Mouse (Mus musculus) forebrain, embryonic 14.5 days (tissue): ENCODE data around the gene Trim7. TPM values are rescaled to one million over a fixed set of nuclear protein-coding genes. Genes with fewer than 3 reads are reported as not detected.
A peak's percentile ranks its signal among the peaks of the same experiment; 100 is the strongest.
"Not testable (repeated sequence)": the region's sequence is repeated elsewhere in the genome, so short reads cannot be mapped to it uniquely, and the experiment has no call there.

ENCODE experiments used
- ATAC-seq: fragments of 200-750 bp; cut with Nextera tagmentation; 2 replicates; pipeline ENCODE4 v1.8.0; 2017; ENCODE audit warnings: mild to moderate bottlenecking, moderate library complexity
- DNase-seq: peaks from one replicate; pipeline ENCODE4 v3.0.0-alpha.2; 2015; ENCODE audit warnings: low spot score
- H3K27ac ChIP-seq: fragments of 300-500 bp; sonication (generic); 2 replicates; pipeline ENCODE4 v1.5.1; 2014; ENCODE audit warnings: low read depth, mild to moderate bottlenecking, control low read depth, low read length, moderate library complexity
- H3K27me3 ChIP-seq: fragments of 300-500 bp; sonication (generic); replicated peaks from 2 replicates; pipeline ENCODE4 v1.6.1; 2014; ENCODE audit warnings: low read length, control low read depth, mixed read lengths; ENCODE audit not compliant: control insufficient read depth, insufficient read depth
- H3K36me3 ChIP-seq: fragments of 300-500 bp; sonication (generic); 2 replicates; pipeline ENCODE4 v1.6.1; 2014; ENCODE audit warnings: low read length, control low read depth; ENCODE audit not compliant: control insufficient read depth, insufficient read depth
- H3K4me1 ChIP-seq: fragments of 300-500 bp; sonication (generic); 2 replicates; pipeline ENCODE4 v1.6.1; 2014; ENCODE audit warnings: antibody characterized with exemption, low read length, control low read depth; ENCODE audit not compliant: control insufficient read depth, insufficient read depth
- H3K4me2 ChIP-seq: fragments of 300-500 bp; sonication (generic); 2 replicates; pipeline ENCODE4 v1.6.1; 2014; ENCODE audit warnings: mild to moderate bottlenecking, control low read depth, low read length
- H3K4me3 ChIP-seq: fragments of 300-500 bp; sonication (generic); 2 replicates; pipeline ENCODE4 v1.5.1; 2014; ENCODE audit warnings: low read depth, low read length, control low read depth
- H3K9ac ChIP-seq: fragments of 300-500 bp; sonication (generic); 2 replicates; pipeline ENCODE4 v1.6.1; 2014; ENCODE audit warnings: mild to moderate bottlenecking, low read length, control low read depth, moderate library complexity
- H3K9me3 ChIP-seq: fragments of 300-500 bp; sonication (generic); replicated peaks from 2 replicates; pipeline ENCODE4 v1.6.1; 2016; ENCODE audit warnings: low read length, control low read depth, mixed read lengths; ENCODE audit not compliant: control insufficient read depth
- WGBS: fragments of 180-500 bp; shearing (Covaris S2); extraction: QIAGEN DNeasy Blood & Tissue Kit; methylation state at CpG from one replicate; pipeline ENCODE4 v1.1.7; 2014; 5-methylcytosine and 5-hydroxymethylcytosine counted together
- polyA plus RNA-seq: library from polyadenylated mRNA; unstranded; fragments of >200 nt; fragmentation: Nextera tagmentation; extraction: Ambion mirVana; gene quantifications from 2 replicates; pipeline ENCODE4 v1.2.1, GENCODE M21; 2014

The Trim7 gene
- 0.61 and 1.3 TPM in 2 replicates for polyA plus RNA-seq

DNA sequence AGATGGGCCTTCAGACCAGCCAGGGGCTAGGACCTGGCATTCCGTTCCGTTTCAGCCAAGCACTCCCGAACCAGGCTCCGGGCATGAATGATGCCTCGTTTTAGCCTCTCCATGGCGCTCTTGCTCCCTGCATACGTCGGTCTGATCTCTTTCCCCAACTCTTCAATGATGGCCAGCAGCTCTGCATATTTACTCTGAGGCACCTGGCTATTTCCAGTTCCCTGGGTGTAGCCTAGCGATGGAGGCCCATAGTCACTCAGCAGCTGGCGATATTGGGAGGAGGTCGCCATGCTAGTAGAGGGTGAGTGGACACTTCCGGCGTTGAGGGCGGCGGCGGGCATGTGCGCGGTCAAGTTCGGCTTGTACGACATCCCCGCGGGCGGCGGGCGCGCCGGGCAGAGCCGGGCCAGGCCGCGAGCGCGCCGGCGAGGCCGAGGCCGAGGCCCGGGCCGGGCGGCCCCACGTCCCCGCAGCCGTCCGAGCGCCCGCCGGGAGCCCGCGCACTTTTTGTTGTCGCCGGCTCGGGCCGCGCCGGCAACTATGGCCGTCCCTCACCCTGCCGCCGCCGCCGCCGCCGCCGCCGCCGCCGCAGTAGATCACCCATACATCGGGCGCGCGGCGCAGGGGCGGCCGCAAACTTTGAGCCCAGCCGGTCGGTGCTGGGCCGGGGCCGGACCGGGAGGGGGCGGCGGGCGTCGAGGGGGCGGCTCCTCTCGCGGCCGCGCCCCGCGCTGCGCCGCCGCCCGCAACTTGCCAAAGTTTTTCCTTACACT lies at the start of gene Trim7, which contains the start of gene Gm12184:
Gene Trim7, plus strand, starts transcription at position 162 of the 773 bp plus-strand sequence.
Gene Gm12184, minus strand, starts transcription at position 677 of the 773 bp plus-strand sequence.
- under 1% methylated on average over 20 of the region's 92 CpGs for WGBS

DNA sequence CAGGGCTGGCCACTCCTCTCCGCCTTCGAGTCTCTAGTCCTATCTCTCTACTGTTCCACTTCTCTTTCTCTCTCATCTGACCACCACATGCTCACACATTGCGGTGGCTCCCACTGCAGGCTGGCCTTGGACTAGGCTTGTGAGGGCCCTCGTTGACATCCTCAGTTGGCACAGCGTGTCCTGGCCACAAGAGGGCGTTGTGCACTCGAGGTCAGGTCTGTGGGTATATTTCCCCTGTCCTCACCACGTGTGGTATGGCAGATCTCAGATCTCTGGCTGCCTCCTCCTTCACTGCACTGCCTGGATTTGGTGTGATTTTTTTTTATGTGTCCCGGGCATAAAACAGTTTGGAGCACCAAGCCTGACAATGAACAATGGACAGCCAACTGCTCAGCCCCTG lies 49.3 kb upstream of the Trim7 start:
- DNase-seq (no peak), ATAC-seq (no peak)
- Histone ChIP-seq H3K4me3 (no peak overlapping the region), H3K9me3 (no peaks in the 10 kb centered on the region), H3K9ac (no peak overlapping the region), H3K27ac (no peak overlapping the region), H3K27me3 (no peaks in the 10 kb centered on the region), H3K4me2 (no peak overlapping the region), H3K36me3 (no peaks in the 10 kb centered on the region), H3K4me1 (no peaks in the 10 kb centered on the region)
- 47% methylated on average over 9 of the region's 9 CpGs for WGBS

More for the DNA sequence above, at the start of gene Trim7, which contains the start of gene Gm12184:
- H3K4me3 ChIP-seq, result peak within 1 kb of the TSS; percentile 36
- H3K9me3 ChIP-seq, H3K36me3 ChIP-seq, H3K4me1 ChIP-seq, DNase-seq, H3K27me3 ChIP-seq: not testable (repeated sequence)
- peak; percentile 83 for ATAC-seq
- H3K4me2 ChIP-seq, result peak within 1 kb of the TSS; percentile 50
- H3K9ac ChIP-seq, result peak within 1 kb of the TSS; percentile 35
- peak within 1 kb of the TSS; percentile 14; the same call in 1 of the 2 replicates for H3K27ac ChIP-seq

DNA sequence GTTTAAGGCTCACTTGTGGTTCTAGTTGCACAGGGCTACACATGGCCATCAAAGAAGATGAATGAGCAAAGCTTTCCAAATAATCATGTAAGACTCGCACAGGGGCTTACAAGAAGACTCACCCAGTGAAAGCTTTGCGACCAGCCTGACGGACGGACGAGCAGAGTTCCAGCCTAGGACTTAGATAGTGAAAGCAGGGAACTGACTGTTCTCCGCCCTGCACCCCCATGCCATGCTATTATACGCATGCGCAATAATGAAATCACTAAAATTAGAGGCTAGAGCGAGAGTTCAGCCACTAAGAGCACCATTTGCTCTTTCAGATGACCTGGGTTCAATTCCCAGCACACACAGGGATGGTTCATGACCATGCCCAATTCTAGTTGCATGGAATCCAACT lies 48.6 kb upstream of the Trim7 start:
- no peak overlapping the region for H3K4me3 ChIP-seq
- DNase-seq (no peak), ATAC-seq (no peak)
- no peak overlapping the region for H3K9ac ChIP-seq
- no peaks in the 10 kb centered on the region for H3K36me3 ChIP-seq
- WGBS, result 89% methylated on average over 9 of the region's 9 CpGs
- H3K4me1 ChIP-seq, result no peaks in the 10 kb centered on the region
- no peak overlapping the region for H3K4me2 ChIP-seq
- H3K27ac ChIP-seq, result no peak overlapping the region
- H3K9me3 ChIP-seq, result no peaks in the 10 kb centered on the region
- H3K27me3 ChIP-seq, result no peaks in the 10 kb centered on the region

DNA sequence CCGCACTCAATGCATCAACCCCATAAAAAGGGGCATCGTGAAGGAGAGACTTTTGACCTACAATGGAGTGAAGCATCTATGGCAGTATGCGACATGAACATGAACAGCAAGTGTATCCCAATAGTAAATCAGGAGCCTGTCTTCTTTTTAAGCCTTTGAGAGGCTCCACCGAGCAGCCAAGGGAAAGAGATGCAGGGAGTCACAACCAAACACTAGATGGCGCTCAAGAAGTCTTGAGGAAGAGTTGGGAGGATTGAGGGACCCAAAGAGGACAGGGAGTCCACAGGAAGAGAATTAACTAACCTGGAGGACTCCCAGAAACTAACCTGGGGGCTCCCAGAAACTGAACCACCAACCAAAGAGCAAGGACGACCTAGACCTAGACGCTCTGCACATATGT lies 46.5 kb upstream of the Trim7 start:
- no peak for ATAC-seq
- Histone ChIP-seq H3K9me3 (no peaks in the 10 kb centered on the region), H3K4me2 (no peak overlapping the region), H3K4me3 (no peak overlapping the region), H3K36me3 (no peaks in the 10 kb centered on the region), H3K4me1 (no peaks in the 10 kb centered on the region), H3K9ac (no peak overlapping the region), H3K27ac (no peak overlapping the region), H3K27me3 (no peaks in the 10 kb centered on the region)
- 35% methylated on average over 7 of the region's 7 CpGs for WGBS
- DNase-seq, result peak; percentile 51

GRCm38 (mm10) chr11:48782243-48782642 lies 43.7 kb upstream of the Trim7 start:
- no peak overlapping the region for H3K9ac ChIP-seq
- H3K4me1 ChIP-seq, result no peaks in the 10 kb centered on the region
- DNase-seq, result no peak
- no peak overlapping the region for H3K4me2 ChIP-seq
- no peaks in the 10 kb centered on the region for H3K9me3 ChIP-seq
- 89% methylated on average over 4 of the region's 4 CpGs for WGBS
- H3K27ac ChIP-seq, result no peak overlapping the region
- H3K36me3 ChIP-seq, result no peaks in the 10 kb centered on the region
- H3K27me3 ChIP-seq, result no peaks in the 10 kb centered on the region
- no peak overlapping the region for H3K4me3 ChIP-seq
- ATAC-seq, result no peak

- Histone ChIP-seq H3K27ac (no peak overlapping the region), H3K9ac (peak overlapping the region; percentile 58), H3K4me2 (peak overlapping the region; percentile 53), H3K9me3 (no peaks in the 10 kb centered on the region), H3K4me3 (peak overlapping the region; percentile 37), H3K27me3 (no peaks in the 10 kb centered on the region), H3K36me3 (no peaks in the 10 kb centered on the region), H3K4me1 (peaks cover 3% of the 10 kb centered on the region; the same call in 1 of the 2 replicates)
- DNase-seq (peak; percentile 56), ATAC-seq (peak; percentile 63)
- 50% methylated on average over 10 of the region's 10 CpGs for WGBS
Observed at GRCm38 (mm10) chr11:48787455-48788211, 38.3 kb upstream of the Trim7 start.

- H3K4me3 ChIP-seq, result peak overlapping the region; percentile 37
- DNase-seq, result peak; percentile 94
- 11% methylated on average over 16 of the region's 16 CpGs for WGBS
Observed at GRCm38 (mm10) chr11:48788311-48789089, 37.4 kb upstream of the Trim7 start.

GRCm38 (mm10) chr11:48789215-48789614 lies 36.7 kb upstream of the Trim7 start:
- Histone ChIP-seq H3K4me3 (no peak overlapping the region), H3K36me3 (no peaks in the 10 kb centered on the region), H3K27ac (no peak overlapping the region), H3K9ac (no peak overlapping the region), H3K27me3 (no peaks in the 10 kb centered on the region), H3K9me3 (no peaks in the 10 kb centered on the region), H3K4me2 (peak overlapping the region; percentile 53; the same call in 1 of the 2 replicates), H3K4me1 (peaks cover 3% of the 10 kb centered on the region; the same call in 1 of the 2 replicates)
- 90% methylated on average over 5 of the region's 5 CpGs for WGBS
- DNase-seq (no peak), ATAC-seq (no peak)

More at GRCm38 (mm10) chr11:48788311-48789089, 37.4 kb upstream of the Trim7 start:
- H3K27me3 ChIP-seq, result no peaks in the 10 kb centered on the region
- H3K9me3 ChIP-seq, result no peaks in the 10 kb centered on the region
- no peak overlapping the region for H3K27ac ChIP-seq
- H3K9ac ChIP-seq, result peak overlapping the region; percentile 58
- no peaks in the 10 kb centered on the region for H3K36me3 ChIP-seq
- peak; percentile 79 for ATAC-seq
- peak overlapping the region; percentile 53 for H3K4me2 ChIP-seq
- peaks cover 3% of the 10 kb centered on the region; the same call in 1 of the 2 replicates for H3K4me1 ChIP-seq
